Mouse (Mus musculus) cerebellum, postnatal 14 days (tissue): Measurements from ENCODE around the gene Mgat4a.
"Not testable (repeated sequence)": the region's sequence is repeated elsewhere in the genome, so short reads cannot be mapped to it uniquely, and the experiment has no call there.

ENCODE experiments used
- DNase-seq, 2 experiments: peaks; one replicate each; pipeline ENCODE4 v3.0.0; 2021; ENCODE audit warnings: mixed read lengths in 2 of 2

Gene Mgat4a

DNA sequence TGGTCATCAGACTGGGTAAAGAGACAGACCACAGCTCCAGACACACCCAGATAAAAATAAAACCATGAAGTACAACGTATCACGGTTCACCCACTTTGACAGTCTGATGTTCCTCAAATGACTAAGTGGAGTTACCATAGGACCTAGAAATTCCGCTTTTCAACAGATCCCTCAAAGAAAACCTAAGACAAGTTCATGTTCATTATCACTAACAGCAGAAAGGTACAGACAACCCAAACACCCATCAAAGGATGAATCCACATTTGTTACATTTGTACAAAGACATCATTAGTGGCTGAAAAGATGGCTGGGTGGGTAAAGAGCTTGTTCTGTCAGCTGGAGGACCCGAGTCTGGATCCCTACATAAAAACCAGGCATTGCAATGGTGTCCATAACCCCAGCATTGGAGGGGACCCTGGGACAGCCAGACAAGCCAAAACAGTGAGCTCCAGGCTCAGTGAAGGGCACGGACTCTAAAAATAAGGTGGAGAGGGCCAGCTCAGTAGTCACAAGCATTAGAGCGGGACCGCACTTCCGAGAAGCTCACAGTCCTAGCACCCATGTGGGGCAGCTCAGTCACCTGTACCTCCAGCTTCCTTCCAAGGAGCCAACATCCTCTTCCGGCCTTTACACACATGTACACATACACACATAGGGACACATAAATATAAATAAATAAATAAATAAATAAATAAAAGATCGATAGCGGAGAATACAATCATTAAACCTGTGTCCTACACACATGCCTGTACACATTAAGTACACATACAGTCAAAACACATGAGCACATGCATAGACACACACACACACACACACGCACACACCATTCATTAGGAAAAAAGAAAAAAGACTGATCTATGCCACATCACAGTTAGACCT, 8.9 kb downstream of the Mgat4a start:
- no peak for DNase-seq

DNA sequence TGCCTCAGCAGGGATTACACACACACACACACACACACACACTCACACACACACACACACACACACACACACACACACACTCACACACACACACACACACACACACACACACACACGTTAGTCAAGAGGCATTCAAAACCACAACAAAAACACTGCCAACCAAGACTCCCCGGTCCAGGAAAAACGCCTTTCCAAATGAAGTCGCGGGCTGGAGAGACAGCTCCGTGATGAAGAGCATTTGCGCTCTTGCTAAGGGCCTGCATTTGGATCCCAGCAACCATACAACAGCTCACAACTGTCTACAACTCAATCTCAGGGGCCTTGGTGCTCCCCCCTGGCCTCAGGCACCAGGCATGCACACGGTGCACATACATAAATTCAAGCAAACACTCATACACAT, 10.8 kb downstream of the Mgat4a start:
- no peak for DNase-seq

DNA sequence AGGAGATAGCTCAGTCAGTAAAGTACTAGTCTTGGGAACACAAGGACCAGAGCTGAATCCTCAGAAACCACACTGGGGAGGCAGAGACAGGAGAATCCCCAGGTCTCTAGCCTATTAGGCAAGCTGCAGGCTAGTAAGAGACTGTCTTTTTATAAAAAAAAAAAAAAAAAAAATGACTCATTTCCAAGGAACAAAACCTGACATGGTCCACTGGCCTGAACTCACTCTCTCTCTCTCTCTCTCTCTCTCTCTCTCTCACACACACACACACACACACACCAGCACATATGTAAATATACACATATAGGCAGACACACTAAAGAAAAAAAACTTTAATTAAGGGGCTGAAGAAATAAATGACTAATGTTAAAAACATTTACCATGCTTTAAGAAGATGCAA, 14.6 kb downstream of the Mgat4a start:
- no peak for DNase-seq

DNA sequence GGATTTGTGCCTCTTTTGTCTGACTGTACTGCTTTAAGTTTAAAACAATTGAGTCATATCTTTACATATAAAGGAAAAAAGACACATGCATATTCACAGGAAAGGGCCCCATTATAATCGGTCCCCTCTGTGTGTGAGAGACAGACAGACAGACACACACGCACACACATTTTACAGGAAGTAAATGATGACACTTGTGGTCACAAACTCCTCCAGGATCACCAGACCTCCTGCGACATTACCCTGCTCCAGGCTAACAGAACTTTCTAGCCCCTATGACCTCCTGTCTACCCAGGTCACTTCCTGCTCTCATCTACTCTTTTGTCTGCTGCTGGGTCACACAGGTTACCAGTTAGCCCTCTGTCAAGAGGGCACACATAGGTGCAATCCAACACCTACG, 16.1 kb downstream of the Mgat4a start:
- no peak for DNase-seq

DNA sequence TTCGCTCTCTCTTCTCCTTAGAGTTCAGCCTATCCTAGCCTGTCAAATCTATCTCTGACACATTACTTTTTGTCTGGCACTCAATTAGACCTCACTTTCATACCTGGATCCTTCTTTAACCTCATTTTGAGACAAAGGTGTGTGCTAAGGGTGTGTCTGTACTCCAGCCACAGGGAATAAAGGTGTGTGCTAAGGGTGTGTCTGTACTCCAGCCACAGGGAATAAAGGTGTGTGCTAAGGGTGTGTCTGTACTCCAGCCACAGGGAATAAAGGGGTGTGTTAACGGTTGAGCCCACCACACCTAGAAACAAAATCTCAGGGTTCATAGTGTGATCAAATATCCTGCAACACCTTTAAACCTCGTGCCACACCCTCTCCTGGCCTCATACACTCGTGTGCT, 16.7 kb downstream of the Mgat4a start:
- DNase-seq: not testable (repeated sequence)

DNA sequence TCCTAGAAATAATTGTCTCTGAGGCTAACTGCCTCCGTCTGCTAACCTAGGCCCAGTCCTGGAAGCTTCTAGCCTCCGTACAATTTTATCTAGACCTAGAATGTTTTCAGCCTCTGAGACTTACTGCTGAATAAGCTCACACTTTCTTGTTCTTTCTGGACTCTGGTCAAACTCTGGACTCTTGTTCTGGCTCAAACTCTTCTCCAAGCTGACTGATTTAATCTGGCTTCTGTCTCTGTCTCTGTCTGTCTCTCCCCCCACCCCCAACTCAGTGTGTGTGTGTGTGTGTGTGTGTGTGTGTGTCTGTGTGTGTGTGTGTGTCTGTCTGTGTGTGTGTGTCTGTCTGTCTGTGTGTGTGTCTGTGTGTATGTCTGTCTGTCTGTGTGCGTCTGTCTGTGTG, 17.3 kb downstream of the Mgat4a start:
- DNase-seq: not testable (repeated sequence)

DNA sequence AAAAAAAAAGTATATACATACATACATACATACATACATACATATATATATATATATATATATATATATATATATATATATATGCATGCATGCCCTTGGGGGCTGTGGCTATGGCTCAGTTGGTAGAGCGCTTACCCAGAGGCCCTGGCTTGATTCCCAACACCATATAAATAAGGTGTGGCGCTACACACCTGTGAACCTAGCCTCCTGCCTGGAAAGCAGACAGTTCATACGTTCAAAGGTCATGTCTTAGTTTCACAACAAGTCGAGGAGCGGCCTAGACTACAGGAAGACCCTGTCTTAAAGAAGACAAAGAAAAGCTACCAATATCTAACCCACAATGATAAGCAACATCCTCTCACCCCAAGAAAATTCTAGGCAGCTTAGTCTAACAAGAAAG, 18.7 kb downstream of the Mgat4a start:
- DNase-seq: no peak

DNA sequence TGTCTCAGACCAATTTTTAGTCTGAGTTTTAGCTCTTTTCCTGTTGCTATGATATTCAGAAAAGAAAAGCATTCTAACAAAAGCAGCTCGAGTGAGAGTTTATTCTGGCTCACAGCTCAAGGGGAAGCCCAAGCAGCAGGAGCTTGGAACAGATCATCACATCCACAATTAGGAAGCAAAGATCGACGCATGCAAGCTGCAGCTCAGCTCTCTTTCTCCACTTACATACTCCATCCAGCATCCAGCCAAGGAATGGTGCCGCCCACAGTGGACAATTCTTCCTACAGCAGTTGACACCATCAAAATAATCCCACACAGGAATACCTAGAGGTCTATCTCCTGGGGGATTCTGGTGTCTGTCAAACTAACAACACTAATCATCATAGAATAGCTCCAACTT, 22.0 kb downstream of the Mgat4a start:
- DNase-seq: no peak

DNA sequence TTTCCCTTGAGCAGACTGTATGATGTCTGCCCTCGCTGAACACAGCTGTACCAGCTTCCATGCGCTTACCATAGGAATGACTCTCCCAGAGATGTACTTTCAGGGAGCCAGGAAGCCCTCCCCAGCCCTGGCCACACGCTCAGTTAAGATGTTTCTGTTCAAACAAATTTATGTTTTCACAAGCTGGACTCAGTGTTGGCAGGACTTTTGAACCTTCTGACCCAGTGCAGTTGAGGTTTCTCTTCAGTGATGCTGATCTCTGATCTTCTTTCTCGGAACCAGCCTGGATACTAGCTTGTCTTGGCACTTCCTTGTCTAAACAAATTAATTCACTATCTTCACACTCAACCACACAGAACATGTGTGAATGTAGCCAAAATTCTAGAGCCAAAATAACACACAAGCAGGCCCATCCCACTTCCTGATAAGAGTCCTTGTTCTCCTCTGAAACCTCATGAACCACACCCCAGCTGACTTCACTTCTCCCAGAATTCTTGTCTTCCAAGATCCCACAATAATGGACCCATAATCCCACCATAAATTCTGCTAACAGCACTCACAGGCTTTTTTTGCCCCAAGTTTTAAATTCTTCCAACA, 22.6 kb downstream of the Mgat4a start:
- DNase-seq: no peak

DNA sequence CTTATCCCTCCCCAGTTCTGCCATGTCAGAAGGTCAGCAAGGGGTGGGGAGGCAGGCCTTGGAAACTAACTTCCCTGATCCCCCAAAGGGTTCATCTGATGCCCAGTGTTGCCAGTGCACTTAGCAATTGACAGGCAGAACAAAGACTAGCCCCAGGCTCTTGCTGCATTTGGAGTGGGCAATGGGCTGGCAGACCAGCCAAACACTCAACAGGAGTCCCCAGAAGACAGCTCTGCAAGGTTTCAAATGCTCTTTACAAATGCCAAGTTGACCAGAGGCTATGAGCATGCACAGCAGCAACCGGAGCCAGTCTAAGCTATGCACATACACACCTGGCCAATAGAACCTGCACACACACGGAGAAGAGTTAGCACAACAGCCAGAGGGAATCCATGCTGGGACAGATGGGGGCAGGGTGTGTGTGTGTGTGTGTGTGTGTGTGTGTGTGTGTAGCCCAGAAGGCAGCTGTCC, 27.8 kb downstream of the Mgat4a start:
- DNase-seq: peak; percentile 56 to 59

DNA sequence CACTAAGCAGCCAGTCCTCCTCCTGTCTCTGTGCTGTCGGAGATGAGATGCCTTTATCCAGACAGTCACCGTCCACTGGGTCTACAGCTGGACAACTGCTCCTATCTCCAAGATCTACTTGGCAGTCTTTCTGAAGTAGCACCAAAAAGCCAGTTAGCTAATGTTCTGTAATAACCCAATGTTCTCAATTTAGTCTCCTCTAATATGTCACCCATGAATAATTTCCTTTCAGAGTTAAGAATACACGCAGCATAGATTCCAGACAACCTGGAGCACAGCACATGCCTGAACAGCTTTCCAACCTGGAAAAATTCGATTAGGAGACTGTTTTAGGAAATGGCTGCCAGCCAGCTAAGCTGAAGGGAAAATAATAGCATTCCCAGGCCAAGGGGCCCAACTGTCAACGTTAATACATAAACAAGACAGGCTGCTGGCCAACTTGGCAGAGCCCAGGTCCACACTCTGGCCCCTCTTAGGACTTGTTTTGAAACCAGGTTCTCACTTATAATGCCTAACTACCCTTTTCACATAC, 28.6 kb downstream of the Mgat4a start:
- DNase-seq: peak; percentile 77 to 87

DNA sequence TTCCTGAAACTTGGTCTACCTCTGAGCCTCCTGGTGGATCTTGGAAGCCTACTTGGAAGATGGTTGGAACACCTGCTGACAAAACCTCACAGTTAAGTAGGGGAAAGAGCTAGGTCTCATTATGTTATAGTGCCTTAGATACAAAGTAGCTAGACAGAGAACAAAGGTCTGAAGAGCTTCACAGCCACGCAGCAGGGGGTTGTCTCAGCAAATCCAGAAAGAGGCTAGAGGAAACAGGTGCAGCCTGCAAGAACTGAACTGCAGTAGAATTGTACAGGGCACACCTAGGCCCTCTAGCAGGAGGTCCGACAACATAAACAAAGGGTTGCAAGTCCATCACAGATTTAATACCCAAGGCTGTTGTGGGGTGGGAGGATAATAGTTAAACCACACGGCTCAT, 30.6 kb downstream of the Mgat4a start:
- DNase-seq: no peak

DNA sequence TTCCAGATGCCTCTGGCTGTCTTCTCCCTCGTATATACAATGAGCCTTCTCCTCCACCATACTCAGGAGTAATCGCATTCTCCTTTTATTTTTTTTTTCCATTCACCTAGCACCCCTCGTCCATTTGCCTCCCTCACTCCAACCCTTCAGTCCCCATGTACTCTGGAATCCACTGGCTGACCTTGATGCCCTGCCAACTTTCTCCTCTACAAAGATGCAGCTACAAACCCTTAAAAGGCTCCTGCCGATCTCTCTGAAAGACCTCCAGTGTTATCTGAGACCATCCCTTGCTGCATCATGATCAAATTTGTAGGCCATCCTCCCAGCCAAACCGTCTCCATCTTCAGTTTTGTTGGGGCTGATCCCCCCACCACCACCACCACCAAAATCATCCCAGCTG, 31.4 kb downstream of the Mgat4a start:
- no peak for DNase-seq

DNA sequence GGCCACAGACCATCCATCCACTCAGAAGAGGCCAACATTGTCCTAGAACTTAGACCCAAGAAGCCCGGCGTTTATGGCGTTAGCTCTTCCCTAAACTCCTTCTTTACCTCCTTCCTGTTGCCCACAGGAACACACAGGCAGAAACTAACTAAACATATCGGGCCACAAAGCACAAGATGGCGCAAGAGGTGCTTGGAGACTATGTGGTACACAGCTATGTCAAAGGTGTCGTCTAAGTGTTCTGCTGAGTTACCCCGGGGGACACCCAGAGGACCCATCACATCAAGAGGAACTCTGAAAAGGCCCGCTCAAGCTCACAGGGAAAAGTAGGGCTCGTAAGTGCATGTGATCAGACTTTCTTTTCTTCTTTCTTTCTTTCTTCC, 35.5 kb downstream of the Mgat4a start:
- DNase-seq: no peak

DNA sequence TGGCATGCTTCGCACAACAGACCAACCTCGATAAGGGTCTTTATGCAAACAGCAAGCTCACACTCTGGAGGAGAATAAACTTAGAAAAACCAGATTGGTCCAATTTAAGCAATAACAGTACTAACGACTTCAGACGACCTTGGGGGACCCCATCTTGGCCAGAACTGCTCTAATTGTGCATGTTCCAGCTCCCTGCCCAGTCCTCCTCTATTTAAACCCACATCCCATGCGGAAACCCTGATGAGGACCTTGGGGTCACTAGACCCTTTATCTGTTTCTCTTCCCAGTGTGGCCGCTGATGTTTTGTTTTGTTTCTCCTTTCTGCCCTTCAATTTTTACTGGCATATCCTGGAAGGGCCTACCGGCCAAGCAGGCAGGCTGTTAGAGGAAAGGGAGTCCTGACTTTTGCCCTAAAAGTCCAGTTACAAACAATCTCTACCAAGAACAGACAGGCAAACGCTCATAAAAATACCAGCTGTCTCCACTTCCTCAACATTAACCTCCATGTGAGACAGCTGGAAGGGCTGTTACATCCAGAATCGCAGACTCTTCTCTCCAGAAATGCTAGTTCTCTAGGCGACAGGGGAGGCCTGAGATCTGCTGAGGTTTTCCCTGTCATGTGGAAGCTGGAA, 36.0 kb downstream of the Mgat4a start:
- no peak for DNase-seq

DNA sequence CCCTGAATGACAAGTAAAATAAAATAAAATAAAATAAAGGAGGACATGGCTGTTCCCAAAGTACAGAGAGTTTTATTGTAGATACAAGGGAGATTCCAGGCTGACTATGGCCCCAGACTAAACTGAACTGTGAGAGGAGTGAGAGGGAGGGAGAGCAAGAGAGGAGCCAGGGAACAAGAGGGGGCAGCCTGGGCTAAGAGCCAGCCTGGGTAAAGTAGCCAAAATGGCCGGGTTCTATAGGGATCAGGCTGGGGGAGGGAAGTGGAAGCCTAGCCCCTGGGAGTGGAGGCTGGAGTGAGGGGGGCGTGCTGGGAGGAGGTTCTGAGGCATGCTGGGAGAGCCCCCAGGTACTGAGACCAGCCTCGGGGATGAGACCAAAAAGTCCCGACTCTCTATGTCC, 37.2 kb downstream of the Mgat4a start:
- peak; percentile 65 to 70 for DNase-seq

DNA sequence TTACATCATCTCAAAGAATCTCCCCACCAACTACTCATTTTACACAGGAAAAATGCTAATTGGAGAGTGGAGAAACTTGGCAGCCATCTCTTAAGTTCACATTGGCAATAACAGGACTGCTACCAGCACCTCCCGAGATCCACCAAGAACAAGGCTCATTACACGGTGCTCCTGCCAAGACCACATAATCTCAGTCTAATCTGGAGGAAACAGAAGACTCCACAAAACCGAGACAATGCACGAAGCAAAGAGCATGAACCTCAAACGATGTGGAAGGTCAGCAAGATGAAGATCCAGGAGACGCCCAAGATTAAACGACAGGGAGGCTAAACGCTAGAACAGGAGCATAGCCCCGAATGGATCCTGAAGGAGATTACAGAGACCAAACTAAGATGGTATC, 38.5 kb downstream of the Mgat4a start:
- DNase-seq: no peak

DNA sequence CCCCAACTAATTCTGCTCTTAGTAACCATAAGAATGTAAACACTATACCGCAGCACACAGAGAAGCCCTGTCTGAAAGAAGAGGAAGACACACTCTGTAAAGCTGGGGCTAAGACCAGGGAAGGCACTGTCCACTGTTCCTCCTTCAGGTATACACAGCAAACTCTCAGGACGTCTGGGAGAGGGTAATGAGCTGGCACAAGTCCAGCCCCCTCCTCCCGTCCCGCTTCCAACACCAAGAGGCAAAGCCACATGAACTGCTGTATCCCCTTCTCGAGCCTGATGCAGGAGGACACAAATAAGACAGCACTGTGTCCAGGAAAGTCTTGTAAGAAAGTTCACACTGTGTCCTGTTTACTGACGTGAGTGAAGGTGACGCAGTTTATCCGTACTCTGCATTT, 40.1 kb downstream of the Mgat4a start:
- DNase-seq: no peak

DNA sequence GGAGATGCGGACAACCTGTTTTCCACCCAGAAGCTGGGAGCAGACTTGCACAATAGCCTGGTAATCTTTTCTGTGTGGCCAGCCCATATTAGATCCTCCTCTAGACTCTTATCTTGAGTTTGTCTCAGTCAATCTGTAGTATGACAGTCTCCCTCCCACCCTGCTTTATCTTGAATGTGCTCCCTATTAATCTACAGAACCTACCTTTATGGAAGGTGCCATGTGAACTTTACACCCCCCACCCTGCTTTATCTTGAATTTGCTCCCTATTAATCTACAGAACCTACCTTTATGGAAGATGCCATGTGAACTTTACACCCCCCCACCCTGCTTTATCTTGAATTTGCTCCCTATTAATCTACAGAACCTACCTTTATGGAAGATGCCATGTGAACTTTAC, 41.4 kb downstream of the Mgat4a start:
- not testable (repeated sequence) for DNase-seq

DNA sequence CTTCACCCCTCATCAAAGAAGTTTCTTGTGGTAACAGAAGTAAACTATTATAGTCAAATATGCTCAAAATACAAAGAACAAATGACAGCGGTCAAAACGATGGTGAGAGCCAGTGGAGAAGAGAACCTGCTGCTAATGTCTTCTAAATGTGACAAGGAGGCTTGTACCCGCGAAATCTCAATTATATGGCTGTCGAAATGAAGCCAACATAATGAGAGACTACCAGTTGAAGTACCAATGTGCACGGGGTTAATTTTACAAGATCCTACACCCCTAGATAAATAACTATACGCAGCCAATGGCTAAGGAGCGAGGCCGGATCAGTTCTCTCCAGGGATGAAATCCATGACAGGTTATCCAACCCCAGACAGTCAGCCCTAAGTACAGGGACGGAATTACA, 41.9 kb downstream of the Mgat4a start:
- DNase-seq: no peak

DNA sequence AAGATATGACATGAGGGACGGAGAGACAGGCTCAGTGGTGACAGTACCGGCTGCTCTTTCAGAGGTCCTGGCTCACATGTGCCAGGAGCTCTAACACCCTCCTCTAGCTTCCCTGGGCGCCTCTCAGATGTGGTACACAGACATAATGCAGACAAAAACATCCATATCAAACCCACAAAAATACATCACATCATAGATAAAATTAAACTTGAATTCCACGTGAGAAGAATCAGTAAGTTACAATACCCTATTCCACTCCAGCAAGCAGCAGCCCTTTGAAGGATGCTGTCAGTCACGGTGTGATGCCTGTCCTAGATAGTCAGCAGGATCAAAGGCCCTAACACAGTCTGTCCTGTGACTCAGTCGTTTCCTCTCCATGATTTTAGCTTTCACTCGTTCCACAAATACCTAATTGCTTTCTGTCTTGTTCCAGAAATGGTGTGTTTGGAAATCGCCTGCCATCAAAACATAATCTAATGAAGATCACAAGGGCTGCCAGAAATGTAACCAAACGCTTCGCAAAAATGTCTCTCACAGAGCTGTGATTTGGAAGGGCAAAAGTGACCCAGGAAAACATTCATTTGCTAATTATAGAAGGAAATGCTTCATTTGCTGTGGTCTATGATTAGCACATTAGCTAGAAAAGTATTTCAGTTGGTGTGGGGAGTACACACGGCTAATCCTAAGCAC, 44.1 kb downstream of the Mgat4a start:
- DNase-seq: no peak

DNA sequence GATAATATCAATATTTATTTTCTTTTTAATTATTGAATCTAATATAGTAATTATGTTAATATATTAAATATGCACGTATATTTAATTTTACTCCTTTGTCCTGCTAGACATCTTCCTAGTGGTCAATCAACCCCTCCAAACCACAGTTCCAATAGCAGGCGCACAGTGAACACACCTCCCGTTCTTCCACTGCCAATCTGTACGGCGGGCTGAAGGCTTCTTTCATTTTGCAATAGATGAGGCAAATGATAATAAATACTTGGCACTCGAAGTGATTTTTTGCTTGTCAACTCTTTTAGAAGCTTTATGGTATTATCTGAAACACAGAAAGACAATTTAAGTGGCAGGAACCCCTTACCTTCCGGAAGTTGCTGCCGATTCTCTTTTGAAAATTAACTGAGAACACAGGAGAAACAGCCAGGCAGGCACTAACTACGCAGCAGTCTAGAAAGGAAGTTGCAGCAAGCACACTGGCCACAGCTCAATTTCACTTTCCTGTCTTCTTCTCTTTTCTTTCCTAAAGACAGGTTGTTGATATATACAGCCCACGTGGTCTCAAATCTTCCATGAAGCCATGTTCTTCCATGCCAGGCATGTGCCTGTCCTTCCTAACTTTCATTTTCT, 45.0 kb downstream of the Mgat4a start:
- DNase-seq: no peak

DNA sequence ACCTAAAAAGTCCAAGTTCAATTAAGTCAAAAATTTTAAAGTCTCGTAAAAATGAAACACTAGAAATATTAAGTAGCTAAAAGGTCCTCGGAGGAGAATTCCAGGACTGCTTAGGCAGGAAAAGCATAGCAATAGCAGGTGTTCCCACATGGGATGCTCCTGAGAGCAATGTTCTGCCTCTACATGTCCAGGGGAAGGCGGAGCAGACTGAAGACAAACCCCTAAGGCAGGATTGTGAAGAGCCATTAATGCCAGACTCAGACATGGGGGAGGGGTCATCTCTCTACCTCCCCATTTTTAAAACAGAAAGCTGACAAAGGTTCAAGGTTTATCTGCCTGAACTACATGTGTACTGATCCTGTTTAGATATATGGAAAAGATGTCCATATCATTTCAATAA, 45.7 kb downstream of the Mgat4a start:
- no peak for DNase-seq
